Mouse (Mus musculus) thymus, adult 2 months (tissue): ENCODE data around the gene Nisch.

Source experiments
- CTCF ChIP-seq: fragments of 200-500 bp; IDR thresholded peaks from 2 replicates; pipeline ENCODE4 v1.5.1; 2012; ENCODE audit warnings: mild to moderate bottlenecking, control low read depth, low read length, moderate library complexity, borderline replicate concordance; ENCODE audit not compliant: control insufficient read depth, poor library complexity, insufficient read depth; ENCODE audit errors: extremely low read depth
- POLR2A ChIP-seq: fragments of 200-500 bp; IDR thresholded peaks from 2 replicates; pipeline ENCODE4 v1.6.1; 2012; ENCODE audit warnings: mild to moderate bottlenecking, low read length, control low read depth, moderate library complexity; ENCODE audit not compliant: control insufficient read depth, poor library complexity, insufficient read depth; ENCODE audit errors: extremely low read depth

DNA sequence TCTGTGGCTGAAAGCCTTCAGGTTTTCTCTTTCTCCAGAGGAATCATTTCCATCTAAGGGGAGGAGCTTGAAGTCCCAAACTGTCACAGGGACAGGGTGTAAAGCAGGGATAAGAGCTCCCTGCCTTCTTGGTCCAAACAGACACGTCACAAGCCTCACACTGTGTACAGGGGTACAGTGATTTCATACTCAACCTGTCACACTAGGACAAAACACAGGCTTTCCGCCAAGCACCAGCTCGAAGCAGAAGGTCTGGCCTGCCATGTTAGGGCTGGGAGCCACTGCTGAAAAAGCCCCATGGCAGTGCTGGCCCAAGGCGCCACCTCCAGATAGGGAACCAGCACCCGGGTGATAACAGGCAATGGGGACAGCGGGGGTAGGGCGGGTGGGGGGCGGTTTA lies 52.7 kb downstream of the Nisch start:
- TF ChIP-seq CTCF = no peak
- no peak for TF ChIP-seq POLR2A
